Mouse (Mus musculus) CH12.LX (cell line): ENCODE measurements around the gene Prdx3.

Experiments used
- CHD1 ChIP-seq: IDR thresholded peaks from 2 replicates; pipeline ENCODE4 v1.6.1; 2012; ENCODE audit warnings: low read depth, low read length, improper control_type of control experiment, inconsistent platforms
- CHD2 ChIP-seq: IDR thresholded peaks from 2 replicates; pipeline ENCODE4 v1.6.1; 2011; ENCODE audit warnings: low read length, improper control_type of control experiment
- CTCF ChIP-seq, 2 experiments: IDR thresholded peaks in 1 of 2; conservative IDR thresholded peaks in 1 of 2; 2 replicates each; pipeline ENCODE4 v1.5.1; 2011 to 2012; ENCODE audit warnings: low read depth in 2 of 2, low read length in 2 of 2, improper control_type of control experiment in 1 of 2, inconsistent platforms in 1 of 2, mild to moderate bottlenecking in 1 of 2, moderate library complexity in 1 of 2
- E2F4 ChIP-seq: IDR thresholded peaks from 2 replicates; pipeline ENCODE4 v1.6.1; 2011; ENCODE audit warnings: low read depth, low read length, improper control_type of control experiment; ENCODE audit not compliant: insufficient replicate concordance
- EP300 ChIP-seq: IDR thresholded peaks from 2 replicates; pipeline ENCODE4 v1.6.1; 2011; ENCODE audit warnings: low read length, improper control_type of control experiment
- HCFC1 ChIP-seq: IDR thresholded peaks from 2 replicates; pipeline ENCODE4 v1.6.1; 2012; ENCODE audit warnings: low read depth, mild to moderate bottlenecking, inconsistent platforms, low read length, improper control_type of control experiment
- IRF4 ChIP-seq: IDR thresholded peaks from 2 replicates; pipeline ENCODE4 v1.6.1; 2014; ENCODE audit warnings: low read depth, mild to moderate bottlenecking, inconsistent platforms, low read length, improper control_type of control experiment
- MAZ ChIP-seq: IDR thresholded peaks from 2 replicates; pipeline ENCODE4 v1.6.1; 2012; ENCODE audit warnings: low read depth, mild to moderate bottlenecking, inconsistent platforms, low read length, improper control_type of control experiment, moderate library complexity
- NRF1 ChIP-seq: IDR thresholded peaks from 2 replicates; pipeline ENCODE4 v1.6.1; 2014; ENCODE audit warnings: low read depth, mild to moderate bottlenecking, inconsistent platforms, low read length, improper control_type of control experiment, moderate library complexity
- POLR2A ChIP-seq: IDR thresholded peaks from 2 replicates; pipeline ENCODE4 v1.6.1; 2011; ENCODE audit warnings: low read depth, mild to moderate bottlenecking, improper control_type of control experiment, low read length
- RCOR1 ChIP-seq: conservative IDR thresholded peaks from 2 replicates; pipeline ENCODE4 v1.6.1; 2012; ENCODE audit warnings: low read depth, mild to moderate bottlenecking, inconsistent platforms, low read length, improper control_type of control experiment
- ZC3H11A ChIP-seq: IDR thresholded peaks from 2 replicates; pipeline ENCODE4 v1.6.1; 2012; ENCODE audit warnings: low read depth, mild to moderate bottlenecking, inconsistent platforms, low read length, improper control_type of control experiment
- ZNF384 ChIP-seq: IDR thresholded peaks from 2 replicates; pipeline ENCODE4 v1.6.1; 2012; ENCODE audit warnings: low read depth, low read length, improper control_type of control experiment, inconsistent platforms

DNA sequence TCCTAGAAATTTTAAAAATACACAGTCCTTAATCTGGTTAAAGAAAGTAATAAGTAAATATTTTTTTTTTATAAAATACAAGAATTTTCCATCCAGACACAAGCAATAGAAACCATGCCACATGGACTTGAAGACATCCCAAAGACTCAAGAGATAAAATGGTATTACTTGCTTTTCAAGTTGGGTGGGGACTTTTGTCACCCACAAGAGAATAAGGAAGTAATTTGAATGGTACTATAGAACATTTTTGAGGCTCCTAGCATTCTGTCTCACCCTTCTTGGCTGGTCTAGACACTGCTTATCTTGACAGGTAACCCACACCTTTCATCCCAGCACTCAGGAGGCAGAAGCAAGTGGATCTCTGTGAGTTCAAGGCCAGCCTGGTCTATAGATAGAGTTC is 35.9 kb upstream of the Prdx3 start:
- TF ChIP-seq CTCF (conservative IDR thresholded peaks at IDR 0.05 in 1 of 2, IDR thresholded peaks at IDR 0.05 in 1 of 2; ENCODE audit: low read depth in 2 of 2, low read length in 2 of 2): no peak
- TF ChIP-seq POLR2A: no peak
- TF ChIP-seq EP300: no peak
- no peak for TF ChIP-seq MAZ
- TF ChIP-seq CHD1: no peak
- TF ChIP-seq ZC3H11A: no peak
- TF ChIP-seq HCFC1: no peak
- no peak for TF ChIP-seq ZNF384
- no peak for TF ChIP-seq E2F4
- no peak for TF ChIP-seq CHD2
- TF ChIP-seq IRF4: no peak
- TF ChIP-seq NRF1: no peak
- no peak for TF ChIP-seq RCOR1
